Mouse (Mus musculus): Measurements from ENCODE around the gene Limch1. TPM values are rescaled to one million over a fixed set of nuclear protein-coding genes. Genes with fewer than 3 reads are reported as not detected.

Limch1 gene
- total RNA-seq, 1 experiment from 2014 or later = 0.12 TPM

- ATAC-seq (ENCODE audit: extremely low read depth, insufficient number of reproducible peaks, low FRiP score, poor library complexity, severe bottlenecking) = no peak
Observed at GRCm38 (mm10) chr5:66859506-66859905, 113.9 kb downstream of the Limch1 start.

GRCm38 (mm10) chr5:66861232-66862035 lies 115.8 kb downstream of the Limch1 start:
- ATAC-seq (ENCODE audit: extremely low read depth, insufficient number of reproducible peaks, low FRiP score, poor library complexity, severe bottlenecking) = no peak

DNA sequence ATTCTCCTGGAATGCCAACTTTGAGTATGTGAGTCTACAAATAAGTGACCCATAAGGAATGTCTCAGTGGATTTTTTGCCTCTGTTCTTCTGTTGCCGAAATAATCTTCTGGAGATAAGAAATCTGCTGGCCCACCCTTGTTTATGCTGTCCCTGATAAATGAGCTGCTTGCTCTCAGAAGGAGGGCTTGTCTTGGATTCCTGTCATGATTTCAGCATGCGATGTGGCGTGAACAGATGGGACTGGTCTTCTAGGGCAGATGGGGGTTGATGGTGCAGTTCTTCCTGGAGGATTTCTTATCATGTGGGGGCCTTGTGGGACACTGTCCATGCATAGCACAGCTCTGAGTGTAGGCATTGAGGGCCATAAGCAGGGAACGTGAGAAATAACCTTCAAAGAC lies 116.5 kb downstream of the Limch1 start:
- ATAC-seq (ENCODE audit: extremely low read depth, insufficient number of reproducible peaks, low FRiP score, poor library complexity, severe bottlenecking) = no peak

- ATAC-seq (ENCODE audit: extremely low read depth, insufficient number of reproducible peaks, low FRiP score, poor library complexity, severe bottlenecking) = no peak
Observed at GRCm38 (mm10) chr5:66865229-66865628, 119.6 kb downstream of the Limch1 start.

DNA sequence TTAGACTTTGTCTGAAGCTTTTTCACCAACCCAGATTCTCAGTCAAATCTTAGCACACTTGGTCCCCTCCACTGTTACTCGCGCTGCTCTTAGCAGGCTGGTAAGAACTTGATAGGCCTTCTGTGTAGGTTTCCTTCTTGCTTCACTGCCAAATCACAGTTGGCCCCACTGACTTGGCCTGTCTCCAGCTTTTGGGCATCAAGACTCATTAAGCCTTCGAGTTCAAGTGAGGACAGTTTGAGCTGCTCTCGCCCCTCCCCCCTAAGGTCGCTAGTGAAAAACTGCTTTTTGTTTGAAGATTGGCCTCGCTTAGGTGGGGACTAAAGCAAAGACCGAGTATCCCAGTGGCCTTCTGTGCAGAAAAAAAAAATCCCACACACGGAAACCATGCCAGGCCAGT lies 120.4 kb downstream of the Limch1 start:
- no peak for ATAC-seq (ENCODE audit: extremely low read depth, insufficient number of reproducible peaks, low FRiP score, poor library complexity, severe bottlenecking)

- ATAC-seq (ENCODE audit: extremely low read depth, insufficient number of reproducible peaks, low FRiP score, poor library complexity, severe bottlenecking) = no peak
Observed at GRCm38 (mm10) chr5:66869545-66869944, 123.9 kb downstream of the Limch1 start.

GRCm38 (mm10) chr5:66871521-66872050 lies 126.0 kb downstream of the Limch1 start:
- no peak for ATAC-seq (ENCODE audit: extremely low read depth, insufficient number of reproducible peaks, low FRiP score, poor library complexity, severe bottlenecking)

GRCm38 (mm10) chr5:66872053-66872452 lies 126.4 kb downstream of the Limch1 start:
- no peak for ATAC-seq (ENCODE audit: extremely low read depth, insufficient number of reproducible peaks, low FRiP score, poor library complexity, severe bottlenecking)

DNA sequence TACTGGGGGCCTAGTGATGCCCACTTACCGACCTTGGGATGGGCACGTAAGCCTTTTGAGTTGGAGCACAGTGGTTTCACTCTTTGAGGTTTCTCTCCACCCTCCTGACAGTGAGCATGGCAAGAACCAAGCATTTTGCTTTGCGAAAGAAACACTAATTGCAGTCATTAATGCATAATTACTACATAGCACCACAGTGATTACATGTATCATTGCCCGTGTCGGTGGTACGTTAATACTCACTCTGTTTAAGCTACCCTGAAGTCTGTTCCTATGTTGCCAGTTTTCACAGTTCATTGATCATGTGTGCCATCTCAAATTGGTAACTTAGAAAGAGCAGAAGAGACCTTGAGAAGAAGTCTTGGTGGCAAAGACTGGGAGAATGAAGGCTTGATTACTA lies 127.1 kb downstream of the Limch1 start:
- ATAC-seq (ENCODE audit: extremely low read depth, insufficient number of reproducible peaks, low FRiP score, poor library complexity, severe bottlenecking) = no peak

DNA sequence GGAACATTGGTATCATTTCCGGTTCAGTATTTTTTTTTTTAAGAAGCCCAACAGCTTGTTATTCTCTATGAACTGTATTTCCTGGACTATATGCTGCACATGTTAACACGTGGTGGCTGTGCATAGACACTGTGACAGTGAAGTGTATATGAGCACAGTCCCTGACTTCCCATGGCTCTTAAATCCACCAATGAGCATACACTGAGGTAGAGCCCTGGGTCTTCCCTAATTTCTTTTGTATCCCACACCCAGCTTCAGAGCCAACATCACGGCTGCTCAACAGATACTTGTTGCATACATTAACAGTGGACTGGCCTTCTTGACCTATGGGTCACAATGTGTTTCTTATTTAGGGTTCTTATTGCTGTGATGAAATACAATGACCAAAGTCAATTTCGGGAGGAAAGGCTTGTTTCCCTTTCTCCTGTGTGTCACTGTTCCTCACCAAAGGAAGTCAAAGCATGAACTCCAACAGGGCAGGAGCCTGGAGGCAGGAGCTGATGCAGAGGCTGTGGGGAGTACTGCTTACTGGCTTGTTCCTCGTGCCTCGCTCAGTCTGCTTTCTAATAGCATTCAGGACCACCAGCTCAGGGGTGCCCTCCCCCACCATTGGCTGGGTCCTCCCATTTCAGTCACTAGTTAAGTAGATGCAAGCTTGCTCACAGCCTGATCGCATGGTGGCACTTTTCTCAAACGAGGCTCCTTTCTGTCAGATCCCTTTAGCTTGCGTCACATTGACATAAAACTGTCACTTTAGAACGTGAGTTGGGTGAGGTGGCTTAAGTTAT lies 130.6 kb downstream of the Limch1 start:
- ATAC-seq (ENCODE audit: extremely low read depth, insufficient number of reproducible peaks, low FRiP score, poor library complexity, severe bottlenecking) = no peak

- ATAC-seq (ENCODE audit: extremely low read depth, insufficient number of reproducible peaks, low FRiP score, poor library complexity, severe bottlenecking) = no peak
Observed at GRCm38 (mm10) chr5:66877066-66877465, 131.4 kb downstream of the Limch1 start.

DNA sequence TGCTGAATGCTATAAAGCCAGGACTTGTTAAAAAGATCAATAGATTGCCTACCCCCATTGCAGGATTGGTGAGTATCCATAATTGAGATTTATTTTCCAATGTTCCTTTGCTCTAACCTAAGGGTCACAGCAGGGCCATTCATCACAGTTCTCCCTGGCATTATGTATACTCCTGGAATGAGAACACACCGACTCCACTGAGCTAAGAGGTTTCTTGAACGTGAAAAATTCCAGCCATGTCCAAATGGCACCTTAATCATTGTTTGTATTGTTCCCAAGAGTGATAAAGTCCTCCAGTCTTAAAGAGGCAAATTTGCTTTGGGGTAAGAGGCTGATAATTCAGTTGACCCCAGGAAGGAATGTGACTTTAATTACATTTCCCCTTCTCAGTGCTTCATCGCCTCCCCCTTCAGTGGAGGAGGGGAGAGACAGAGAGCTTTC lies 136.3 kb downstream of the Limch1 start:
- ATAC-seq (ENCODE audit: extremely low read depth, insufficient number of reproducible peaks, low FRiP score, poor library complexity, severe bottlenecking) = no peak

DNA sequence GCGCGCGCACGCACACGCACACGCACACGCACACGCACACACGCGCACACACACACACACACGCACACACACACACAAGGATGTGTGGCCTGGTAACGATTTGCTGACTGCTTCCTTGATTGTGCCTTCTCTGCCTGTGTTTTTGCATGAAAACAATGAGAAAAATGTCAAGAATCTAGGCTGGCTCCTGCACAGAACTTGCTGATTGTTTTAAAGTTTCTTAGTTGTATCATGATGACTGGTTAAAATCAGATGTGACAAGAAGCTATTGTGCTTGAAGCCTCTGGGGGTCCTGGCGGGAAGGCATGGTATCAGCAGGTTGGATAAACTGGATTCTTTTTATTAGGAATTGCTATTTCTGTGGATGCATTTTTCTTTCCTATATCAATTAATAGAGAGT lies 137.1 kb downstream of the Limch1 start:
- ATAC-seq (ENCODE audit: extremely low read depth, insufficient number of reproducible peaks, low FRiP score, poor library complexity, severe bottlenecking) = no peak

- ATAC-seq (ENCODE audit: extremely low read depth, insufficient number of reproducible peaks, low FRiP score, poor library complexity, severe bottlenecking) = no peak
Observed at GRCm38 (mm10) chr5:66884505-66884904, 138.9 kb downstream of the Limch1 start.

DNA sequence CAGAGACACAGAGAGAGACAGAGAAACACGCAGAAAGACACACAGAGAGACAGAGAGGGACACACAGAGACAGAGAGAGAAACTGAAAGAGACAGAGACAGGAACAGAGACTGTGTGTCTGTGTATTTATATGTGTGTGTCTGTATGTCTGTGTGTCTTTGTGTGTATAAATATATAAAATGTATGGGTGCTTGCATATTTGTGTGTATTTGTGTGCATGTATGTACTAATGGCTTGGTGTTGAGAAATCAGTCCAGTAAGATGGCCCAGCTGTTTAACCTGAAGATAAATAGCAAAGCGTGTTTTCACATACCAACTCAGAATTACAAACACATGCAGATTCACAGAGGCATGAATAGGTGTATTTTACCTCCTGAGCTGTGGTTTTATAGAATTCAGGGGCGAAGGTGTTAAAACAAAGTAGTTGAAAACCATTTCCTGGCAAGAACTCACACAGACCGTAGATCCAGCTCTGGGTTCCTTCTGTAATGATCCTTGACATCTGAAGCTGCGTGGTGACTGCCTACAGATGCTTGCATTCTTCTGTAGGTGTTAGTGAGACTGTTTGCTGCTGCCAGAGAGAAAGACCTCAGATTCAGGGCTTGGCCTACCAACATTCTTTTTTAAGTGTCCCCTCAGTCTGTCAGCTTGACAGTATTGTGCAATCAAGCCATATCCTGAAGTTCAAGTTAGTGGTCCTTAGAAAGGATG lies 140.9 kb downstream of the Limch1 start:
- no peak for ATAC-seq (ENCODE audit: extremely low read depth, insufficient number of reproducible peaks, low FRiP score, poor library complexity, severe bottlenecking)

DNA sequence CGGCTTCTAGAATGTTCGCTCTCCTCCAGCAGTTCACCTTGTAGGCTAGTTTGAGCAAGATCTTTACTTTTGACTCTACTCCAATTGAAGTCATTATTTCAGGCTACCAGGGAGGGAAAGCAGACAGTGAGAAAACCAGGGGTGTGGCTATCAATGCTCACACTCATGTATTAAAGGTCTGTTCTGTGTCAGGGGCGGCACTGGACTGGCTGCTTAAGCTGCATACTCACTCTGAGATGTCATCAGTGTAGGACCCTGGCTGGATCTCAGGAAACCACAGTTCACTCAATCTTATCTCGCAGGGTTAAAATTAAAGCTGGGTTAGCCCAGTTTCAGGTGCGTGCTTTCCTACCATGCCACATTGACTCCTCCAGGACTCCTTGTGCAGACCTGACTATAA lies 142.4 kb downstream of the Limch1 start:
- no peak for ATAC-seq (ENCODE audit: extremely low read depth, insufficient number of reproducible peaks, low FRiP score, poor library complexity, severe bottlenecking)

DNA sequence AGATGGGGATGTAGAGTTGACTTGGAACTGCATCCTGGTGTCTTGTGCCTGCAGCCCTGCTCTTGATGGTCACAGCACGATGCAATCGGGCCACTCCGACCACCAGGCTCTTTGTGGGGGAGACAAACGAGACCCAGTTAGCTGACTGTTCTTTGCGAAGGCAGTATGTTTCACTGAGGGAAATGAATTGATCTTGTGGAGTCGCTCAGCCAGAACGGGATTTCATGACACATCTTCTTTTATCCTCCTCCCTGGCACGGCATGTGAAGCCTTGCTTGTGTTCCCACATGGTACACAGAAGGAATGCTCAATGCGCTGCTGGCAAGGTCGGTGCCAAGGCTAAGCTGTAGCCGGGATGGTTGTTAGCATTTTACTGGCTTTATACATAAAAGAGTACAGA lies 143.7 kb downstream of the Limch1 start:
- ATAC-seq (ENCODE audit: extremely low read depth, insufficient number of reproducible peaks, low FRiP score, poor library complexity, severe bottlenecking) = no peak

- no peak for ATAC-seq (ENCODE audit: extremely low read depth, insufficient number of reproducible peaks, low FRiP score, poor library complexity, severe bottlenecking)
Observed at GRCm38 (mm10) chr5:66895440-66896120, 150.0 kb downstream of the Limch1 start.

GRCm38 (mm10) chr5:66897584-66897983 lies 152.0 kb downstream of the Limch1 start:
- no peak for ATAC-seq (ENCODE audit: extremely low read depth, insufficient number of reproducible peaks, low FRiP score, poor library complexity, severe bottlenecking)

Data from neutrophil, adult 5-6 weeks (primary cell).